Mouse (Mus musculus) liver, postnatal 0 days (tissue): Measurements from ENCODE around the gene Crebzf. TPM values are rescaled to one million over a fixed set of nuclear protein-coding genes. Genes with fewer than 3 reads are reported as not detected.
A peak's percentile ranks its signal among the peaks of the same experiment; 100 is the strongest.

Experiments used
- ATAC-seq: fragments of 200-750 bp; cut with Nextera tagmentation; 2 replicates; pipeline ENCODE4 v1.8.0; 2017; ENCODE audit warnings: mild to moderate bottlenecking, moderate library complexity
- DNase-seq: peaks from one replicate; pipeline ENCODE4 v3.0.0-alpha.2; 2016
- H3K27ac ChIP-seq: fragments of 300-500 bp; sonication (generic); 2 replicates; pipeline ENCODE4 v1.5.1; 2014; ENCODE audit warnings: antibody characterized with exemption, moderate library complexity, mild to moderate bottlenecking, low read depth
- H3K27me3 ChIP-seq: fragments of 300-500 bp; sonication (generic); 2 replicates; pipeline ENCODE4 v1.6.1; 2014; ENCODE audit warnings: low read length, control low read depth, mixed read lengths; ENCODE audit not compliant: insufficient read depth
- H3K36me3 ChIP-seq: fragments of 300-500 bp; sonication (generic); replicated peaks from 2 replicates; pipeline ENCODE4 v1.6.1; 2014; ENCODE audit warnings: mild to moderate bottlenecking, control low read depth, low read length, moderate library complexity, mixed read lengths; ENCODE audit not compliant: insufficient read depth
- H3K4me1 ChIP-seq: fragments of 300-500 bp; sonication (generic); 2 replicates; pipeline ENCODE4 v1.6.1; 2014; ENCODE audit warnings: antibody characterized with exemption, mild to moderate bottlenecking, control low read depth; ENCODE audit not compliant: insufficient read depth
- H3K4me2 ChIP-seq: fragments of 300-500 bp; sonication (generic); 2 replicates; pipeline ENCODE4 v1.6.1; 2014; ENCODE audit warnings: low read depth, mild to moderate bottlenecking, low read length, moderate library complexity, mixed read lengths
- H3K4me3 ChIP-seq: fragments of 300-500 bp; sonication (generic); 2 replicates; pipeline ENCODE4 v1.5.1; 2014; ENCODE audit warnings: low read depth, low read length
- H3K9ac ChIP-seq: fragments of 300-500 bp; sonication (generic); replicated peaks from 2 replicates; pipeline ENCODE4 v1.6.1; 2014; ENCODE audit warnings: mild to moderate bottlenecking, moderate library complexity
- H3K9me3 ChIP-seq: fragments of 300-500 bp; sonication (generic); 2 replicates; pipeline ENCODE4 v1.6.1; 2016; ENCODE audit warnings: mild to moderate bottlenecking, control low read depth, low read length, mixed read lengths
- CTCF ChIP-seq: sonication (generic); IDR thresholded peaks from 2 replicates; pipeline ENCODE4 v1.5.1; 2016; ENCODE audit warnings: antibody characterized with exemption, low read depth
- EP300 ChIP-seq: IDR thresholded peaks from 2 replicates; pipeline ENCODE4 v1.6.1; 2016; ENCODE audit warnings: antibody characterized with exemption, low read depth, mild to moderate bottlenecking
- WGBS: fragments of 180-500 bp; shearing (Covaris S2); extraction: QIAGEN DNeasy Blood & Tissue Kit; methylation state at CpG from one replicate; pipeline ENCODE4 v1.1.7; 2014; ENCODE audit not compliant: insufficient replicate concordance; 5-methylcytosine and 5-hydroxymethylcytosine counted together
- polyA plus RNA-seq: library from polyadenylated mRNA; unstranded; fragments of >200 nt; fragmentation: Nextera tagmentation; extraction: Ambion mirVana; gene quantifications from 2 replicates; pipeline ENCODE4 v1.2.1, GENCODE M21; 2015

Gene Crebzf
- polyA plus RNA-seq, 1 experiment from 2014 or later, result 11.1 TPM

DNA sequence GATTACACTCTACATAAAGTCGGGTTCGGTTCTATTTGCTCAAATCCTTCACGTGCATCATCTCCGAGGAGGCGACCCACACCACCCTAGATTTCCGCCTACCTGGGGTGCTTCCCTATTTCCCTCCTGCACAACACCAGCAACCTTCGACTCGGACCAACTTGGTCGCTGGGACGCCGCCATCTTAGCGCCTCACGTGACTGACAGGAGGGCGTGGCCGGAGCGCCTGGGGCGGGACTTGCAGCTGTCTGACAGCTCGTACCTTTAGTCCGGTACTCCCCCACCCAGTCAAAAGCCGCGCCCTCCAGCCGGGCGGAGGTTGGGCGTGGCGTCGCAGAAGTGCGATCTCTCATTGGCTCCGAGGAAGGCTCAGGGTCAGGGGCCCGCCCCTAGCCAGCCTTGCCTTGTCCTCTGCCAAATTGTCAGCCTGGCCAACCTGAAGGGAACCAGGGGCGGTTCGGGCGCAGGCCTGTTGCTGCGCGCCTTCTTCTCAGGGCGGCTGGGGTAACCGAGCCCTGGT is 33.3 kb downstream of the Crebzf start, which contains the start of gene Tmem126b:
Gene Tmem126b (minus strand): TSS at position 209 of the 520 bp plus-strand sequence.
- H3K9ac ChIP-seq, result peak within 1 kb of the TSS; percentile 73

GRCm38 (mm10) chr7:90476313-90477245 is 34.0 kb downstream of the Crebzf start, which contains the start of gene Dlg2:
Gene Dlg2, plus strand, starts transcription at chr7:90476672.
- under 1% methylated on average over 32 of the region's 32 CpGs for WGBS
- 0 out of 2 replicates have a peak, but pooled peaks cover 2% of the 10 kb centered on the region for H3K27me3 ChIP-seq
- H3K36me3 ChIP-seq, result no peaks in the 10 kb centered on the region; the same call in 1 of the 2 replicates
- peaks cover 18% of the 10 kb centered on the region for H3K4me1 ChIP-seq
- no peak for ATAC-seq
- H3K4me3 ChIP-seq, result peak within 1 kb of the TSS; percentile 81
- H3K27ac ChIP-seq, result peak within 1 kb of the TSS; percentile 75
- peak within 1 kb of the TSS; percentile 99 for H3K4me2 ChIP-seq
- TF ChIP-seq EP300 (no peak), CTCF (no peak)
- no peak for DNase-seq
- peak within 1 kb of the TSS; percentile 73 for H3K9ac ChIP-seq
- H3K9me3 ChIP-seq, result no peaks in the 10 kb centered on the region

More for the DNA sequence above, 33.3 kb downstream of the Crebzf start, which contains the start of gene Tmem126b:
- WGBS, result under 1% methylated on average over 36 of the region's 36 CpGs
- Histone ChIP-seq H3K4me2 (peak within 1 kb of the TSS; percentile 99), H3K36me3 (no peaks in the 10 kb centered on the region; the same call in 1 of the 2 replicates), H3K27ac (peak within 1 kb of the TSS; percentile 75), H3K9me3 (no peaks in the 10 kb centered on the region), H3K4me3 (peak within 1 kb of the TSS; percentile 81), H3K27me3 (0 out of 2 replicates have a peak, but pooled peaks cover 2% of the 10 kb centered on the region), H3K4me1 (peaks cover 18% of the 10 kb centered on the region)
- TF ChIP-seq CTCF (no peak), EP300 (0 out of 2 replicates have a peak, but pooled peaks have one; percentile 8)
- DNase-seq (peak; percentile 99), ATAC-seq (peak; percentile 100)

- Histone ChIP-seq H3K4me1 (no peaks in the 10 kb centered on the region), H3K9ac (no peak overlapping the region), H3K27ac (no peak overlapping the region), H3K4me3 (no peak overlapping the region), H3K9me3 (no peaks in the 10 kb centered on the region), H3K36me3 (no peaks in the 10 kb centered on the region), H3K27me3 (0 out of 2 replicates have a peak, but pooled peaks cover 2% of the 10 kb centered on the region), H3K4me2 (no peak overlapping the region)
- ATAC-seq (peak; percentile 36; the same call in 1 of the 2 replicates), DNase-seq (no peak)
- WGBS, result 74% methylated on average over 2 of the region's 2 CpGs
- no peak for TF ChIP-seq EP300
- no peak for TF ChIP-seq CTCF
Observed at GRCm38 (mm10) chr7:90482607-90483006, 40.1 kb downstream of the Crebzf start.

Other genes starting within 250 kb of the Crebzf start
- not detected in 2 replicates for gene Ccdc83, start 177.0 kb upstream of the Crebzf start, polyA plus RNA-seq
- 0.42 and 0.66 TPM in 2 replicates for gene Sytl2, start 140.5 kb upstream of the Crebzf start, polyA plus RNA-seq
- gene Ccdc89, start 16.2 kb upstream of the Crebzf start, polyA plus RNA-seq, result 0.09 and 0.19 TPM in 2 replicates
- gene Tmem126a, start 14.5 kb downstream of the Crebzf start, polyA plus RNA-seq, result 59.9 and 67.3 TPM in 2 replicates
- gene Tmem126b, start 33.3 kb downstream of the Crebzf start, polyA plus RNA-seq, result 11.2 and 11.3 TPM in 2 replicates
- 0.41 and 0.47 TPM in 2 replicates for gene Dlg2, start 33.9 kb downstream of the Crebzf start, polyA plus RNA-seq